Mouse (Mus musculus) skeletal muscle tissue, adult 2 months (tissue): ENCODE data around the gene Socs5.

Experiments
- DNase-seq: peaks from one replicate; pipeline ENCODE4 v3.0.0-alpha.2; 2012; ENCODE audit warnings: low read depth, low spot score

Socs5 gene

GRCm38 (mm10) chr17:87106691-87107523, 572 bp upstream of the Socs5 start:
- peak; percentile 98 for DNase-seq

- no peak for DNase-seq
Observed at GRCm38 (mm10) chr17:87108507-87109292, 1.2 kb downstream of the Socs5 start.

- DNase-seq: no peak
Observed at GRCm38 (mm10) chr17:87109504-87109903, 2.0 kb downstream of the Socs5 start.

- DNase-seq: no peak
Observed at GRCm38 (mm10) chr17:87112852-87113592, 5.5 kb downstream of the Socs5 start.

GRCm38 (mm10) chr17:87115615-87116014, 8.1 kb downstream of the Socs5 start:
- DNase-seq: no peak

GRCm38 (mm10) chr17:87118966-87119526, 11.6 kb downstream of the Socs5 start:
- DNase-seq: no peak

- DNase-seq: no peak
Observed at GRCm38 (mm10) chr17:87125344-87125743, 17.9 kb downstream of the Socs5 start.

- DNase-seq: no peak
Observed at GRCm38 (mm10) chr17:87132258-87132657, 24.8 kb downstream of the Socs5 start.

- no peak for DNase-seq
Observed at GRCm38 (mm10) chr17:87133823-87134222, 26.3 kb downstream of the Socs5 start.

- DNase-seq: no peak
Observed at GRCm38 (mm10) chr17:87134631-87135030, 27.2 kb downstream of the Socs5 start.

GRCm38 (mm10) chr17:87135741-87136140, 28.3 kb downstream of the Socs5 start:
- no peak for DNase-seq

- no peak for DNase-seq
Observed at GRCm38 (mm10) chr17:87141188-87141935, 33.9 kb downstream of the Socs5 start.

GRCm38 (mm10) chr17:87142271-87142670, 34.8 kb downstream of the Socs5 start:
- peak; percentile 72 for DNase-seq

- DNase-seq: no peak
Observed at GRCm38 (mm10) chr17:87143186-87143585, 35.7 kb downstream of the Socs5 start.

GRCm38 (mm10) chr17:87146415-87147021, 39.0 kb downstream of the Socs5 start:
- DNase-seq: no peak

- DNase-seq: no peak
Observed at GRCm38 (mm10) chr17:87149762-87150161, 42.3 kb downstream of the Socs5 start.

- no peak for DNase-seq
Observed at GRCm38 (mm10) chr17:87152984-87153383, 45.5 kb downstream of the Socs5 start.

GRCm38 (mm10) chr17:87155664-87156063, 48.2 kb downstream of the Socs5 start:
- no peak for DNase-seq

GRCm38 (mm10) chr17:87157739-87158138, 50.3 kb downstream of the Socs5 start:
- no peak for DNase-seq

- no peak for DNase-seq
Observed at GRCm38 (mm10) chr17:87158597-87158996, 51.1 kb downstream of the Socs5 start.

GRCm38 (mm10) chr17:87160270-87160669, 52.8 kb downstream of the Socs5 start:
- no peak for DNase-seq
